Mouse (Mus musculus): ENCODE results near the gene Nadk2.

GRCm38 (mm10) chr15:9111648-9112047 lies 40.6 kb downstream of the Nadk2 start:
- TF ChIP-seq POLR2A (IDR thresholded peaks at IDR 0.05; ENCODE audit: borderline replicate concordance, extremely low read depth, insufficient read depth, insufficient read length, poor library complexity, severe bottlenecking) (no peak), CTCF (IDR thresholded peaks at IDR 0.05; ENCODE audit: borderline replicate concordance, extremely low read depth, insufficient read depth, insufficient read length) (no peak)
